In the genomic region with DNA sequence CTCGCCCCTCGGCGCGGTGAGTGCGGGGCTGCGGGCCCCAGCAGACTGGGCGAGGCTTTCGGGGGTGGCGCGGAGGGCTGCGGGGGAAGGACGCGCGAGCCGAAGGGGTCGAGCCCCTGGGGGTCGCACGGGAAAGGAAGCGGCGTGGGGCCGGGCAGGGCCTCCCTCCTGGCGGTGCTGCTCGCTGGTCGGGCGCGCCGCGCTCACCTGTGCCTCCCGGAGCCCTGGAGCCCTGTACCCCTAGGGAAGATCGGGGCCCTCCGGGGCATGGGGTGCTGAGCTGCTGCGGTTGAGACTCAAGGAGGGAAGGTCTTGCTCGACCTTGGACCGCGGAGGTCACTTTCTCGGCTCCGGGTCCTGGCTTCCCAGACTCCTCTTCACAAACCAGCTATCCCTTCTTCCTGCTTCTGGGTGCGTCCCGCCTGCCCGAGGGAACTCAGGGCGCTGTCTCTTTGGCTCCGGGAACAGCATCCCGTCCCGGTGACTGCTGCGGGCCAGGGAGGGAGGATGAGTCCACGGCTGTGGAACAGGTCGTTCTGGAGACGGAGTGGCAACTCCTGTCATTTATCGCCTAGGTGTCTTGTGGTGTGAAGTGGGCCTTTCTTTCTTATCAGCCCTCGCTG, we compare ENCODE assay signal across 8 mouse cellular contexts. TPM values are rescaled to one million over a fixed set of nuclear protein-coding genes. Genes with fewer than 3 reads are reported as not detected.
DNase-seq lines count a peak whose midpoint lies in the region; ATAC-seq and TF ChIP-seq lines count a peak whose summit lies in the region.

No protein-coding gene starts in this region.

- H3K36me3 ChIP-seq in forebrain, embryonic 14.5 days (ENCODE audit: control insufficient read depth, insufficient read depth, low read length), result no peaks in the 10 kb centered on the region
- no peaks in the 10 kb centered on the region for H3K36me3 ChIP-seq in hindbrain, postnatal 0 days (ENCODE audit: insufficient read depth, low read length)
- H3K36me3 ChIP-seq in liver, embryonic 12.5 days, result no peaks in the 10 kb centered on the region
- H3K36me3 ChIP-seq in midbrain, embryonic 16.5 days (ENCODE audit: control insufficient read depth, insufficient read depth, low read length), result no peaks in the 10 kb centered on the region

- under 1% methylated on average over 46 of the region's 50 CpGs for WGBS in forebrain, embryonic 14.5 days
- under 1% methylated on average over 44 of the region's 50 CpGs for WGBS in hindbrain, postnatal 0 days
- WGBS in liver, embryonic 12.5 days (ENCODE audit: insufficient replicate concordance), result under 1% methylated on average over 33 of the region's 50 CpGs
- under 1% methylated on average over 38 of the region's 50 CpGs for WGBS in midbrain, embryonic 16.5 days

- peak; percentile 10 for DNase-seq in ovary, postnatal 10 days (ENCODE audit: low spot score)
- no peak for DNase-seq in ovary, postnatal 36 days (ENCODE audit: low spot score)
- peak; percentile 13 for DNase-seq in forebrain, embryonic 14.5 days (ENCODE audit: low spot score)
- no peak for DNase-seq in hindbrain, postnatal 0 days (ENCODE audit: low spot score)
- DNase-seq in urinary bladder, postnatal 25 days (ENCODE audit: low spot score), result peak; percentile 21

- peak overlapping the region; percentile 99 for H3K4me2 ChIP-seq in forebrain, embryonic 14.5 days (ENCODE audit: low read length)
- peak overlapping the region; percentile 81 for H3K4me2 ChIP-seq in hindbrain, postnatal 0 days (ENCODE audit: low read depth, low read length)
- H3K4me2 ChIP-seq in liver, embryonic 12.5 days, result peak overlapping the region; percentile 97
- H3K4me2 ChIP-seq in midbrain, embryonic 16.5 days (ENCODE audit: low read length), result peak overlapping the region; percentile 94

- no peaks in the 10 kb centered on the region for H3K4me1 ChIP-seq in forebrain, embryonic 14.5 days (ENCODE audit: control insufficient read depth, insufficient read depth, low read length)
- H3K4me1 ChIP-seq in hindbrain, postnatal 0 days (ENCODE audit: insufficient read depth, low read length), result no peaks in the 10 kb centered on the region
- H3K4me1 ChIP-seq in liver, embryonic 12.5 days, result peaks cover 24% of the 10 kb centered on the region
- peaks cover 8% of the 10 kb centered on the region for H3K4me1 ChIP-seq in midbrain, embryonic 16.5 days (ENCODE audit: control insufficient read depth, insufficient read depth, low read length)

- peak; percentile 45 for ATAC-seq in cerebellum, adult (ENCODE audit: insufficient number of reproducible peaks, low FRiP score, low TSS enrichment)
- peak; percentile 76 for ATAC-seq in forebrain, embryonic 14.5 days
- peak; percentile 75 for ATAC-seq in hindbrain, postnatal 0 days
- ATAC-seq in liver, embryonic 12.5 days, result peak; percentile 51
- peak; percentile 77 for ATAC-seq in midbrain, embryonic 16.5 days

- H3K27me3 ChIP-seq in forebrain, embryonic 14.5 days (replicated peaks; ENCODE audit: control insufficient read depth, insufficient read depth, low read length), result peaks cover 11% of the 10 kb centered on the region; the same call in 1 of the 2 replicates
- H3K27me3 ChIP-seq in hindbrain, postnatal 0 days (ENCODE audit: insufficient read depth, low read length), result no peaks in the 10 kb centered on the region
- H3K27me3 ChIP-seq in liver, embryonic 12.5 days (replicated peaks), result peaks cover 43% of the 10 kb centered on the region
- peaks cover 7% of the 10 kb centered on the region for H3K27me3 ChIP-seq in midbrain, embryonic 16.5 days (ENCODE audit: control insufficient read depth, insufficient read depth, low read depth, low read length)

- H3K9me3 ChIP-seq in forebrain, embryonic 14.5 days (replicated peaks; ENCODE audit: control insufficient read depth, low read length), result no peaks in the 10 kb centered on the region
- no peaks in the 10 kb centered on the region for H3K9me3 ChIP-seq in hindbrain, postnatal 0 days (ENCODE audit: low read length)
- H3K9me3 ChIP-seq in liver, embryonic 12.5 days (replicated peaks), result no peaks in the 10 kb centered on the region
- H3K9me3 ChIP-seq in midbrain, embryonic 16.5 days (replicated peaks; ENCODE audit: control insufficient read depth, low read length, poor library complexity, severe bottlenecking), result no peaks in the 10 kb centered on the region

- no peak for TF ChIP-seq CTCF in hindbrain, postnatal 0 days (IDR thresholded peaks at IDR 0.05; ENCODE audit: low read depth)

- peak overlapping the region; percentile 69 for H3K4me3 ChIP-seq in forebrain, embryonic 14.5 days (ENCODE audit: low read depth, low read length)
- peak overlapping the region; percentile 63 for H3K4me3 ChIP-seq in hindbrain, postnatal 0 days (ENCODE audit: low read length)
- H3K4me3 ChIP-seq in liver, embryonic 12.5 days, result peak overlapping the region; percentile 65
- H3K4me3 ChIP-seq in midbrain, embryonic 16.5 days (ENCODE audit: low read depth, low read length), result peak overlapping the region; percentile 70

- H3K27ac ChIP-seq in forebrain, embryonic 14.5 days (ENCODE audit: low read depth, low read length), result no peak overlapping the region
- H3K27ac ChIP-seq in hindbrain, postnatal 0 days, result peak overlapping the region; percentile 26; the same call in 1 of the 2 replicates
- no peak overlapping the region for H3K27ac ChIP-seq in liver, embryonic 12.5 days
- H3K27ac ChIP-seq in midbrain, embryonic 16.5 days (ENCODE audit: low read length), result no peak overlapping the region

- H3K9ac ChIP-seq in forebrain, embryonic 14.5 days (ENCODE audit: low read length), result peak overlapping the region; percentile 70
- H3K9ac ChIP-seq in hindbrain, postnatal 0 days (replicated peaks; ENCODE audit: low read length), result peak overlapping the region; percentile 56
- H3K9ac ChIP-seq in liver, embryonic 12.5 days, result peak overlapping the region; percentile 71
- H3K9ac ChIP-seq in midbrain, embryonic 16.5 days (ENCODE audit: low read depth, low read length), result peak overlapping the region; percentile 73

RNA-seq across cellular contexts. Expression of gene Elovl7, which starts 0.4 kb away (rescaled TPM):
- 1.3 and 1.6 TPM in 2 replicates for polyA plus RNA-seq in forebrain, embryonic 14.5 days (2014; fragmentation: Nextera tagmentation; extraction: Ambion mirVana)
- 1.7 and 4.0 TPM in 2 replicates for total RNA-seq in hindbrain, postnatal 0 days (2014; rRNA removed)
- polyA plus RNA-seq in hindbrain, postnatal 0 days (2015; fragmentation: Nextera tagmentation; extraction: Ambion mirVana), result 5.2 and 6.8 TPM in 2 replicates
- polyA plus RNA-seq in liver, embryonic 12.5 days (2016; fragmentation: Nextera tagmentation; extraction: Ambion mirVana), result 2.2 and 2.5 TPM in 2 replicates
- 1.9 and 2.3 TPM in 2 replicates for polyA plus RNA-seq in midbrain, embryonic 16.5 days (2015; fragmentation: Nextera tagmentation; extraction: Ambion mirVana)

RNA-seq across cellular contexts. Expression of gene Ercc8, which starts 56.1 kb away (rescaled TPM):
- 36.2 and 40.7 TPM in 2 replicates for polyA plus RNA-seq in forebrain, embryonic 14.5 days (2014; fragmentation: Nextera tagmentation; extraction: Ambion mirVana)
- 28.1 and 32.9 TPM in 2 replicates for total RNA-seq in hindbrain, postnatal 0 days (2014; rRNA removed)
- 26.1 and 28.3 TPM in 2 replicates for polyA plus RNA-seq in hindbrain, postnatal 0 days (2015; fragmentation: Nextera tagmentation; extraction: Ambion mirVana)
- 14.6 and 14.8 TPM in 2 replicates for polyA plus RNA-seq in liver, embryonic 12.5 days (2016; fragmentation: Nextera tagmentation; extraction: Ambion mirVana)
- 32.0 and 33.6 TPM in 2 replicates for polyA plus RNA-seq in midbrain, embryonic 16.5 days (2015; fragmentation: Nextera tagmentation; extraction: Ambion mirVana)

RNA-seq across cellular contexts. Expression of gene Ndufaf2, which starts 56.2 kb away (rescaled TPM):
- 84.5 and 85.5 TPM in 2 replicates for polyA plus RNA-seq in forebrain, embryonic 14.5 days (2014; fragmentation: Nextera tagmentation; extraction: Ambion mirVana)
- 8.2 and 15.2 TPM in 2 replicates for total RNA-seq in hindbrain, postnatal 0 days (2014; rRNA removed)
- polyA plus RNA-seq in hindbrain, postnatal 0 days (2015; fragmentation: Nextera tagmentation; extraction: Ambion mirVana), result 74.9 and 81.4 TPM in 2 replicates
- 47.8 and 49.2 TPM in 2 replicates for polyA plus RNA-seq in liver, embryonic 12.5 days (2016; fragmentation: Nextera tagmentation; extraction: Ambion mirVana)
- 68.5 TPM in 2 replicates for polyA plus RNA-seq in midbrain, embryonic 16.5 days (2015; fragmentation: Nextera tagmentation; extraction: Ambion mirVana)

Comparison
In these comparisons a context has a peak if more than half of its experiments do, and no peak if none do; other contexts are left out.
1. DNase-seq: peak in ovary, postnatal 10 days (single experiment), forebrain, embryonic 14.5 days (single experiment) and urinary bladder, postnatal 25 days (single experiment); none in ovary, postnatal 36 days (single experiment) and hindbrain, postnatal 0 days (single experiment).
2. Peak in every context shown above with its lines, with median percentiles within 50 percentile points of each other: ATAC-seq, H3K4me2 ChIP-seq, H3K4me3 ChIP-seq and H3K9ac ChIP-seq.